Mouse (Mus musculus): ENCODE data around the gene Il13ra1.

Gene Il13ra1

DNA sequence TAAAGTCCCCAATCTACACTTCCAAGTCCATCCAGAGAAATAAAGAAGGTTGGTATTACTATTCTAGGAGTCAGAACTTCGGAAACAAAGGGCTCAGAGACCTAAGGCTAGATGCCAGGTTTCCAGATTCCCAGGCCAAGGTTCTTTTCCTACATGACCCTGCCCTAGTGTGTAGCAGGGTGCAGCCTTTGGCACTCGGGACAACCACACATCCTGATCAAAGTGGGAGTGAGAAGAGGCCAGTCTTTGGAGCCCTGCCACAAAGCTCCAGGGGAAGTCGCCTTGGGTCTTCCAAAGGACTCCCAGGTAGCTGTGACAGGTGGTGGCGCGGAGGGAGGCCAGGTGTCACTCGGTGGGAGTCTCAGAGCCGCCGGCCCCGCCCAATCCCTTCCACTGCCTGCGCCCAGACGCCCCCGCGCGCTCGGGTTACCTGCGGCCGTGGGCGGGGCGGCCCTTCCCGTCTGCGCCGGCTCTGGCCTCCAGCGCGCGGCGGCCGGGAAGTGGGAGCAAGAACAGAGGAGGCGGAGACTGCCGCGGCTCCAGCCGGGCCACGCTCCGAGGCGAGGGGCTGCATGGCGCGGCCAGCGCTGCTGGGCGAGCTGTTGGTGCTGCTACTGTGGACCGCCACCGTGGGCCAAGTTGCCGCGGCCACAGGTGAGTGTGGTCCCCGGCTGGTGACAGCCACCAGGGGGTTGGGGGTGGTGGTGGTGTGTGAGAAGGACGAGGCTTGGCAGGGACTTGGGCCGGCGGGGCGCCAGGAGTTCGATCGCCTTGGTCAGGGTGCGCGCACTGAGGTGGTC is at the start of gene Il13ra1:
Il13ra1 (plus strand) TSS at position 489 of the 800 bp plus-strand sequence.
- peak; percentile 69 for DNase-seq

DNA sequence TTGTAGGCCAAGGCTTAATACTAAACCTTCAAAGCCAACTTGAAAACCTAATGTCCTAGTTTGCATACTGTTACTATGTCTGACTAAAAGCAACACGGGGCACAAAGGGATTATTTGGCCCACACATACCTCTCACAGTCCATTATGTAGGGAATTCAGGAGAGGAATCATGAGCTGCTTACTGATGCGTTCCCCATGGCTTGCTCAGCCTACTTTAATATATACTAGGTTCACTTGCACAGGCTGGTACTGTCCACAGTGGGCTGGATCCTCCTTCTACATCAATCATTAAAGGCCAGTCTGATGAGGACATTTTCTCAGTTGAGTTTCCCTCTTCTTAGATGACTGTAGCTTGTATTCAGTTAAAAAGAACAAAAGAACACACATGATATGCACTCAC is 37.9 kb upstream of the Il13ra1 start:
- no peak for DNase-seq

DNA sequence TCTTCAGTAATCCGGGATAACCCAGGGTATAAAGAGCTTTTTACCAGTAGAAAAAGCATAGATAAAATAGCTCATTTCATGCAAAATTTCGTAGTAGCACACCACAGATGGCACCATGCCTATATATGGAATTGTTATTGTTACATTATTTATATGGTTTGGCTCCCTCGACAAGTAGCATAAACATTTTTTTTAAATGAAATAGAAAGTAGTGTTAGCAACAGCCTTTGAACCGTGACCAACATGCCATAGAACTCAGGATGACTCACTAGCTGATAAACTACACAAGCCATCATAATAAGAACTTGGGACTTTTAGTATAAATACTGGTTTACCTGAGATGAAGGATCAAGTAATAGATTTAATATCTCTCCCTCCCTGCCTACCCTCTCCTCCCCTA is 34.7 kb upstream of the Il13ra1 start:
- DNase-seq, result no peak

DNA sequence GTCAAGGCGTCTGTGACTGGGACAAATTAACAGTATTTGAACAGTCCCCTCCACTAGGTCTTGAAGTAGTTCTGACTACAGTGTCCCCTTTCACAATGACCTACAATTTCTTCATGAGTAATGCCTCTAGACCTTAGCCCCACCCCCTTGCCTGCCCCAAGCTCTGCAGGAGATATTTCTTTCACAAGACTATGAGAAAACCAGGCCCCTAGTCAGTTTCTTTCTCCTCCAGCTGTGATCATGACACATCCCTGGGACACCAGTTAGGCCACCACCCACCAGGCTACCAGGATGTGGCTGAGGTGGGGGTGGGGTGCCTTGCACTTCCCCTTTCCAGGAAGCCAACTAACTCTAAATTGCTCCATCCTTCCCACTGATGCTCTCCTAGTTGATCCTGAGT is 29.0 kb upstream of the Il13ra1 start:
- no peak for DNase-seq

DNA sequence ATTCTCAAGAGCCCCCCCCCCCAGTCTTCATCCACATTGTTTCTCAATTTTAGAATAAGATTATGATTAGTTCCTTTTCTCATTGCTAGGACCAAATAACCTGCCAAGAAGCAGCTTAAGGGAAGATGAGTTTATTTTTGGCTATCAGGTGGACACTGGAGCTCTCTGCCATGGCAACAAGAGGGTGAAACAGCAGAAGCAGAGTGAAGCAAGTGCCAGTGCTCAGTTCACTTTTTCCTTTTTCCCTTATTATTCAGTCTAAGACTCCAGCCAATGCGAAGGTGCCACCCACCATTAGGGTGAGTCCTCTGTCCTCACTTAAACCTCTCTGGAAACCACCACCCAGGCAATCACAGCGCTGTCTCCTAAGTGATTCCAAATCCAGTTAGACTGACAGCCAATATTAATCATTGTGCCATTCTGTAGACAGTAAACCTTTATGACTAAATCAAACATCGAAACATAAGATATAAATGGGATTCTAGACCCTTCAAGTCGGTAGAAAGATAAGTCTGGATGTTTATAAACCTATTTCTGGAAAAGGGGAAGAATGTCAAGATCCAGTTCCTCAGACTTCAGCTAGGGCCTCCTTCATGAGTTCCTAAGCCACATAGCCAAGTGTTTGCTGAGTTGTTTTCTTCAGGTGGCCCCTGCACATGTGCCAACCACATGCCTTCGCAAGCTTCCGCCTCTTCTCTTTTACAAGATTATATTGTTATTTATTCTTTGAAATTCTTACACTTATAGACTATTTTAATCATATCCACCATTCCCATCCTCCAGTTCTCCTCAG is 23.2 kb upstream of the Il13ra1 start:
- no peak for DNase-seq

DNA sequence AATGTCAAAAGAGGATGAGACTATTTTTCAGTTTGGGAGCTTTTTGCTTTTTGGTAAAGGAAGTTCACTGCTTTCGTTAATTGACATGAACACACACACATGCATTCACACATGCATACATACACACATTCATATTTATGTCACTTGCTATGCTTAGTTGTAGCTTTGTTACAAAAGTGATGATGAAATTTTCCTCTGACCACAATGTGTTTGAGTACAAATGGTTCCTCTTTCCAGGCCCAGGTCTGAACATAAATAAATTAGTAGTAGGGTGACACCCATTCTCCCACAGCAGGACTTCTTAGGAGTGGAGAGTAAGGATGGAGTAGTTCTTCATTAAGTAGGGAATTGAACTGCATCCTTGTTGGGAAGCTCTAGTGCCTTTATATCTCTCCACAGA is 11.0 kb upstream of the Il13ra1 start:
- no peak for DNase-seq

DNA sequence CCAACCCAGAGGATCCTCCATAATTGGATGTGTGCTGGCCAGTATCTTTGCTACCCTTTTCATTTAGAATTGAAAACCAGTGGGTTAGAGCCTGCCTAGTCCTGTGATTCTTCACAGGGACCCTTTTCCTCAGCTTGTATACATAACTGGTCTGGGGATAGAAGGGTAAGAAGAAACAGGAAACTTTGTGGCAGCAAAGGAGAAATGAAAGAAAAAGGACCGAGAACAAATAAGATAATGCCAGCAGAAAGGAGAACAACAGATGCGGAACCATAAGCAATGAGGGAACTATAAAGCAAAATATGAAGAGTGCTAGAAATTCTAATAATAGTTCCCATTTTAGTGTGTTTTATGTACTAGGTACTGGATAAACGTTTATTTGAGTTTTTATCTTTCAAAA is 10.6 kb upstream of the Il13ra1 start:
- DNase-seq, result no peak

DNA sequence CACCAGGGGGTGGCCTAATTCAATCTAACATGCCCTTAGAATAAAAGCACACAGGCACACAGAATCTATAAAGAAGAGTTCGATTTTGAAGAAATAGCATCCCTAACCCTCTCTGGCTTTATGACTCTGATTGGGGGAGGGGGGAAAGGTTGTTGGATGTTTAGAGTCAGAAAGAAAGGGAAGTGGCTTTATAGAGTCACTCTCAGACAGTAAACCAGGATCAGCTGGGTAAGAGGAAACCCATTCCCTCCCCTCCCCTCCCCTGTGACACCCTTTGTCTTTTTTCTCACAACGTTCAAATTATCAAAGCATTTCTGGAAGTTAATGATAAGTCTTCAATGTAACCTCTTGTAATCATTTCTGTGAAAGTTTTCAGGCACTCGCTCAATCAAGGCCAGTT is 3.3 kb upstream of the Il13ra1 start:
- DNase-seq, result no peak

DNA sequence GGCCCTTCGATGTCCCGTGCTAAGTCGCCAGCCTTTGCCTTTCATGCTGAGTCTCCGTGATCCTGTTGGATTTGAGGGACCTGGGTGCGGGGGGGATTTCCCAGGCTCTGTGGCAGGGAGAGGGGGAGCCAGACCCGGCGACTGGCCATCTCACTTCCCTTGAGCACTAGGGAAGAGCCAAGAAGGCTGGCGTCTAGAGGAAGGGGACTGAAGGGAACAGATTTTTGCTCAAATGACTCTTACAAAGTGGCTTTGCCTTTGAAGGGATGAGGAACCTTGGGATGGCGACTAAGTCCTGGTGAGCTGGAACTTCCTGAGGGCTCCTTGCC is 476 bp downstream of the Il13ra1 start:
- no peak for DNase-seq

DNA sequence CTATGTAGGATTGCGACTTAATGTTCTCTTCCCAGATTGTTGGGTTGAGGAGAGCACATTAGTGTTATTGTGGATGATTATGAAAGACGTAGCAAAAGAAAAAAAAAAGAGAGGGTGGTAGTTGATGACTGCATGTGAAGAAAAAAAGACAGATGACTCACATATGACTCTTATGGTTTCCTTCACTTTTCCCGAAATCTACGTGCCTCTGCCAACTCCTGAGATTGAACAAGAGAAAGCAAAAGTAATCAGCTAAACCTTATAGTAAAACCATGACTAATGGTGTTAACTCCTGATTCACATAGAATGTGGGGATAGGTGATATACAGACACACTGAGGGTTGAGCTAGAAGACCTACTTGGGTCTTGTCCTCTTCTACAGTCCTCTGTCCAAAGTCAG is 3.3 kb downstream of the Il13ra1 start:
- no peak for DNase-seq

DNA sequence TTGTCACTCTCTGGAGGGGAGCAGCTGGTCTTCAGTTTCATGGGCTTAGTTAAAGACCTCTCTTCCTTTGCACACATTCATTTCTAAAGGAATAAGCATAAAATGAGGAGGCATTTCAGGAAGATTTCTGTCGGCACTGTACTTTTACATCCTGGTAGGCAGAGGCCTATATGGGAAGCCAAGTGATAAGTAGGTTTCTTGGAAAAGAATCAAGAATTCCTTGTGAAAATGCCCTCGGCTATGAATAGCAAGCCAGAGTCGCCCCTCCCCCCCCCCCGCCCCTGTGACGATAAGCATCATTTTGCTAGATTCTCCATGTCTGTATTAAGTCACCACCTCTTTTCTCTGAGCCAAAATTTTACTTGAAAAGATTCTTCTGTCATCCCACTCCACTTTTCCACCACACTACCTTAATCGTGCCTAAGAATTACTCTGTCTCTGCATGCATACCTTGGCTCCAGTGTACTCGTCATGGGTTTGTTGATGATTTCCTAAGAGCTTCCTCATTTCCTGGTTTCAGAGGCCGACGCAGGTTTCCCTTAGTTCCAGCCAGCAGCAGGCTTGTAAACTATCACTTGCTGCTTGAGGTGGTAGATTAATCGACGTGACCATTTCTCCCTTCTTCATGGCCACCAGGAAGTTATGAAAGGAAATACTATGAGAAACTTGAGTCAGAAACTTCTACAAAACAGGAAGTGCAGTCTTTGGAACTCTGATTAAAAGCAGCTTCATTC is 17.3 kb downstream of the Il13ra1 start:
- DNase-seq, result peak; percentile 28

DNA sequence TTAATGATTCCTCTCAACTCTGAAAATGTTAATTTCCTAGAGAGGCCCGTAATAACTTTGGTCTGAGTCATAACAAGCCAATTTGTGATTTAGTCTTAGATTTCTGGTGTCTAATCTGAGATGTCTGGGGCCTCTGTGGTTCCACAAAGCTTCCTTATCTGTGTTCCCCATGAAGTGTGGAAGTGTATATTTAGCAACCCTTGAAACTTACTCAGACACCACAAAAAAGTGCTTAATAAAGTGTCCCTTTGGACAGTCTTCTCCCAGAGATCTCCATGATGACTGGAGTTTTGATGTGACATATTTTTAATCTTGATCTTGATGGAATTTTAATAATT is 17.8 kb downstream of the Il13ra1 start:
- no peak for DNase-seq

DNA sequence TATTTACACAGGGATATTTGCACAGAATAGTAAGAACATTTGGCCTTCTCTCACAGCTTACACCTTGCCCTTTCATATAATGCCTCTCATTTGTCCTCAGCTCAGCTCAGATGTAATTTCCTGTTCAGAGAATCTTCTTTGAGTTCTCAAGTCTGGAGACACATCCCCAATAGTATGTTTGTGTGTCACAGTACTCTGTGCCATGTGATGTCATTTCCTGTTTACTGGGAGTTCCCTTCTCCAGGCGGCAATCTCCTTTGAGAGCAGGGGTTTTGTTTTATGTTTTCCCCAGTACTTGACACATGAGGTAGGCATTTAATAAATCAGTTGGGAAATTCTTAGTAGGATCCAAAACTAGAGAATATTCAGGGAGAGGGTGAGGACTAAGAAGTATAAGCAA is 24.4 kb downstream of the Il13ra1 start:
- peak; percentile 20 for DNase-seq

DNA sequence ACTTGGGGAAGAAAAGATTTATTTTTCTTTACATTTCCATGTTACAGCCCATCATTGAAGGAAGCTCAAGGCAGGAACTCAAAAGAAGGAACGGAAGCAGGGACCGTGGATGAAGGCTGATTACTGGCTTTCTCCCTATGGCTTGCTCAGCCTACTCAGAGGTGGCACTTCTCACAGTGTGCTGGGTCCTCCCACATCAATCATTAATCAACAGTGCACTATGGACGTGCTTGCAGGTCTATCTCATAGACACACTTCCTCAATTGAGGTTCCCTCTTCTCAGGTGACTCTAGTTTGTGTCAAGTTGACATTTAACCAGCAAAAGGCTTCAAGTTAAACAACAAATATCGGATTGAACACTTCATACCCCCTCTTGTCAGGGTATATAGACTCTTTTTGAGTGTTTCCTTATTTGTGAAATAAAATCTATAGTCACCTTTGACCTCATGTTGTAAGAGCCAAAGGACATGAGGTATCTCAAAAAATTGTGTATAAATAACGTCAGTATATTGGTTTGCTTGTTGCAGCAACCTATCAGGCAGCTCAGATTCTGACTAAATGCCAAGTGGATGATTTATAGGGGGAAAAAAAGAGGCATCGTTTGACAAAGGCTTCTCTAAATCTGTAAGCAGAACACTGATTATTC is 30.2 kb downstream of the Il13ra1 start:
- no peak for DNase-seq

DNA sequence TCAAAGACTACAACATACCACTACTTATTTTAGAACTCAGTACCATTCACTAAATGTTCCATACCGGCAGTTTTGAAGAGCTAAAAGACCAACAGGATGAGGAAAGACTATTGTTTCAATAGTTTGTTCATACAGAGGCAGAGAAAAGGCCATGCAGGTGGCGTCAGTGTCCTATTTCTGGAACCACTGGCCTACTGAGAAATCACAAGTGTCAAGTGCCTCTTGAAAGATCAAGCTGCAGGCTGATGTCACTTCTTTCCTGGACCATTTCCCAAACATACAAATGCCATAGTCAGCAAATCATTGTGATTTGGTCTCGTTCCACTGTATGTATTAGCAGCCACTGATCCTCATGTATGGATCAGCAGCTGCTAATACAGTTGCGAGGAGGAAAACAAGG is 34.8 kb downstream of the Il13ra1 start:
- DNase-seq, result no peak

DNA sequence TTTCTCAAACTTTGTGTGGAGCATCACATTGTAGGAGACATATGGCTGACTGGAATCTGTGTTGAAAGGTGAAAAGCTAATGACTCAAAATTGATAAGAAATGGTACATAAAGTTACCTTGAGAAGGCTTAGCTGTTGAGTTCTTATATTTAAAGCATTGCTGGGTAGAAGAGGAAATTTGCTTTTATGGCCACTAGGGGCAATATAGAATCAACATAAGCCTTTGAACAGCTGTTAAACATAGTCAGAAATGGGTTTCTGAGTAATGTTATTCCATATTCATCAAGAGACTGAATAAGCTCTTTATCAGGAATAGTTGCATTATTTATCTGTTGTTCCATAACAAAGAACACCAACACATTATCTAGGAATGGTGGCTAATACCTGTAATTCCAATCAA is 38.2 kb downstream of the Il13ra1 start:
- DNase-seq, result no peak

DNA sequence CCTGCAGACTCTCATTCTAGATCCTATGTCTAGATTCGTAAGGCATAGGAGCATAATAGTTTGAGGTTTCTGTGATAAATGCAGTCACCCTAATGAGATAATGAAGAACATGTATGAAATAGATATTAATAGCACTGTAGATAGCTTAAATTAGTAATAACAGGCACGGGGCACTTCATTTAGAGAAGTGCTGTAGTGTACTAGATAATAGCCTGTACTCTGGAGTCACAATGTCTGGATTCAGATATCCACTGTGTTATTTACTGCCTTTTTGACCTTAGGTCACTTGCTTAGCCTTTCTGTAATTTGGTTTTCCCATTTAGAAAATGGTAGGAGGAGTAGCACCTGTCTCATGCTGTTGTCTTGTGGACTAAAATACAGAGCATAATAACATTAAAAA is 44.8 kb downstream of the Il13ra1 start:
- no peak for DNase-seq

DNA sequence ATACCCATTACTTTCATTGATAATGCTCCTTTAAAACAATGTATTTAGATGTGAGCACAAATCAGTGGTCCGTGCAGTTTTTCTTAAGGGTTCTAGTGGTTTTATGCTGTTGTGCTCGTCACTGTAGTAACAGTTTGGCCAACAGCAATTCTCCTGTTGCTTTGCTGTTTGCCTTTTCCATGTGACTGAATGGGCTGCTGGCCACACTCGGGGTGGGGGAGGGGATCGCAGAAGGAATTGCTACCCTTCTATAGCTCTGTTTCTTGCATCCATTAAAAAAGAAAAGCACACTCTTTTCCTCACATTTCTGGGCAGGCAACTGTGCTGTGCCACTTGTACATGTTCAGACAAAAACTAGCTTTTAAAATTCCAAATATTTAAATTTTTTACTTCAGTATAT is 49.7 kb downstream of the Il13ra1 start:
- DNase-seq, result peak; percentile 18

DNA sequence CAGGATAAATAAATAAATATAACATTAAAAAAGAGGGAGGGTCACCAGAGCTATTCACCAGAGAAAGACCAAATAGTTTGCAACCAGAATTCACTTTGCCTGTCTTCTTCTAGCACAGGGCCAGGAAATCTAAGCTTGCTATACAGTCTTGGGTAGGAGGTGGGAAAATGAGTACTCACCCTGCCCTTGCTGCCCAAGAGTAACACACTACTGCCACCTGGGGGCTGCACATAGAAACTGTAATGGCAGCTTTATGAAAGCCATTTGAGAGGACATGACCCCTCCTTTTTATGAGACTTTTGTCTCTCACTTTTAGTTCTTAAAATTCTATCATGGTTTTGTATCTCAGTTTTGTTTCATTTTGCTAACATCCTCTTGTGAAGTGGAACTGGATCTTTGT is 71.7 kb downstream of the Il13ra1 start:
- peak; percentile 52 for DNase-seq

DNA sequence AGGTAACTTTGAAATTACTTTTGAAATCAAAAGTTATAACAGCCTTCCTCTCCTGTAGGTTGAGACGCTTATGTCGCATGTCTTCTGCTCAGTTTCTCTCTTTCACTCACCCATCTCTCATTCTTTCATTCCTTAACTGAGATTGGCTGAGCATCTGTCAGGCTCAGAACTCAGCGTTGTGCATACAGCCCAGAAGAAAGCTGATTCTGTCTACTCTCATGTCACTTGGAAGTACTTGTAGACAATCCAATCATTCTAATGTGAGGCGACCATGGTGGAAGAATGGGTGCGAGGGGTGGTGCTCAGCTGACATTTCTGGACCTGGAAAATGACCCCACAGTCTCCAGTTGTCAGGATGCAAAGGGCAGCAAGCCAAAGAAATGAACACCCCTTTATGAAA is 74.1 kb downstream of the Il13ra1 start:
- DNase-seq, result no peak

DNA sequence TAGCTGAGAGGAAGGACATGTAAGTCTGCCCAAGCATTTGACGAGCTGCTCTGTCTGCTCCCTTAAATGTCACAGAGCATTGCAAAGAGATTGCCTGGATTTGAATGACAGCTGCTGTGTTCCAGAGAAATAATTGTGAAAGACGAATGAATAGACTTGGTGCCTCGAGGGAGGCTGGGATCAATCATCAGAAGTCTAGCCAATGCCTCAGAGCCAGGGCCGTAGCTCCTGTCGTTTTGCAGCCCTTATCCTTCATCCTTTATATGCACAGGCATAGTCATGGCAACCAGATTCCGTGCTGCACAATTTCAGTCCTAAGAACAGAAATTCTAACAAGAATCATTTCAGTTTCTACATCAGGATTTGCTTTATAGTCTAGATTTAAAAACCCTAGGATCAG is 74.5 kb downstream of the Il13ra1 start:
- no peak for DNase-seq

DNA sequence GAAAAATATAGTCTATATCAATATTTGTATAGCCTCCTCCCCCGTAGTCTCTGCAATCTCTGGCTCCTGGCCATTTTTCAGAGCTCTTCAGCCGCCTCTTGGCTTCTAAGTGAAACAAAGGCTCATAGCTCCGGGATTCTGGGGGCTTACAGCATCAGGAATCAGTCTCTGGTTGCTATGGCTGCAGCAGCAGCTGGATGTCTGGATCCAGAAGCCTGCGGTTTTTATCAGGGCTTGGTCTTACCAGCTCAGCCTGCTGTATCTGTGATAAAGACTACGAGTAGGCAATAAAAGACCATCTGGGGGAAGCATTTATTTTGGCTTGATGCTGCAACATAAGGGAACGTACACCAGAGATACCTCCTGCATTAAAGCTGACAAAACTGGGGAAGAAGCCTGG is 82.0 kb downstream of the Il13ra1 start:
- DNase-seq, result no peak

DNA sequence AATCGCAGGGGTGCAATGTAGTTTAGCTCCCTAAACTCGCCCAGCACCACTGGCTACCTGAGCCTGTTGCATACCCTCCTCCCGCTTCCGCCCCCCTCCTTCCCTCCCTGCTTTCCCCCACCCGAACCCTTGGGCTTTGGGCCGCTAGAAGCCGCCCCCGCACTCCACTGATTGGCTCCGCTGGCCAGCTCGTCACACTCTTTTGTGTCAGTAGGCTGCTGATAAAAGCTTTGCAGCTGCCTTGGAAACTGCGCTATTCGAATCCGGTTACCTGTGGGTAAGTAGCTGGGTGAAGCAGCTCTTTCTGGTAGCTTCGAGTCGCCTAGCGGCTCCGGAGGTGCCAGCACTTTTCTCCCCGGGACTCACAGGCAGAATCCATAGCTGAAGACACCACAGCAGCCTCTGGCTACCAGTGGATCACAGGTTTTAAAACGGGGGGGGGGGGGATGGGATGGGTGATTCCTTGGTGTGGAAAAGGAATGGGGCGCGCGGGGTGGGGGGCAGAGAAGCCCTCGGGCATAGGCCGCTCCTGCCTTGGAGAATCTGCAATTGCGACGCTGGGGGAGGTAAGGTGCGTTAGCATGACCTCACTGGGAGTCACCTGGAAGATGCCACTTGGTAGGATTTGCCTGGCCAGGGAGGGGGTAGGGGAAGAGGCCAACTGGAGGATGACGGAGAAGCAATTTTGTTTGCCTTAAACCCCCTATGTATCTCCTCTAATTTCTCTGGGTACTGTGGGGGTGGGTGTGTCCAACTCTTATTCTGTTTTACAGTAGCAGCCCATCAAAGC is 84.0 kb downstream of the Il13ra1 start, which contains the start of gene Zcchc12:
Zcchc12 (plus strand) TSS at position 169 of the 790 bp plus-strand sequence.
- no peak for DNase-seq
